Mouse (Mus musculus) neural tube, embryonic 14.5 days (tissue): ENCODE data around the gene Vmn1r181. TPM values are rescaled to one million over a fixed set of nuclear protein-coding genes. Genes with fewer than 3 reads are reported as not detected.
"Not testable (repeated sequence)": the region's sequence is repeated elsewhere in the genome, so short reads cannot be mapped to it uniquely, and the experiment has no call there.

ENCODE experiments used
- ATAC-seq: fragments of 200-750 bp; cut with Nextera tagmentation; 2 replicates; pipeline ENCODE4 v1.8.0; 2017; ENCODE audit warnings: low read depth, mild to moderate bottlenecking, moderate TSS enrichment, moderate library complexity
- H3K27ac ChIP-seq: fragments of 300-500 bp; sonication (generic); 2 replicates; pipeline ENCODE4 v1.5.1; 2014; ENCODE audit warnings: low read depth, mild to moderate bottlenecking, control low read depth, low read length, moderate library complexity, mixed read lengths
- H3K27me3 ChIP-seq: fragments of 300-500 bp; sonication (generic); 2 replicates; pipeline ENCODE4 v1.6.1; 2014; ENCODE audit warnings: low read length; ENCODE audit not compliant: control insufficient read depth, insufficient read depth
- H3K36me3 ChIP-seq: fragments of 300-500 bp; sonication (generic); 2 replicates; pipeline ENCODE4 v1.6.1; 2014; ENCODE audit warnings: low read length, mixed read lengths; ENCODE audit not compliant: control insufficient read depth, insufficient read depth
- H3K4me1 ChIP-seq: fragments of 300-500 bp; sonication (generic); 2 replicates; pipeline ENCODE4 v1.6.1; 2014; ENCODE audit warnings: low read length; ENCODE audit not compliant: control insufficient read depth, insufficient read depth
- H3K4me2 ChIP-seq: fragments of 300-500 bp; sonication (generic); 2 replicates; pipeline ENCODE4 v1.6.1; 2014; ENCODE audit warnings: mild to moderate bottlenecking, low read depth, low read length, control low read depth
- H3K4me3 ChIP-seq: fragments of 300-500 bp; sonication (generic); 2 replicates; pipeline ENCODE4 v1.5.1; 2014; ENCODE audit warnings: low read depth, low read length, control low read depth, mixed read lengths
- H3K9ac ChIP-seq: fragments of 300-500 bp; sonication (generic); replicated peaks from 2 replicates; pipeline ENCODE4 v1.6.1; 2014; ENCODE audit warnings: low read depth, mild to moderate bottlenecking, control low read depth, low read length, mixed read lengths
- H3K9me3 ChIP-seq: fragments of 300-500 bp; sonication (generic); 2 replicates; pipeline ENCODE4 v1.6.1; 2016; ENCODE audit warnings: low read length; ENCODE audit not compliant: control insufficient read depth
- WGBS: fragments of 180-500 bp; shearing (Covaris S2); extraction: QIAGEN DNeasy Blood & Tissue Kit; methylation state at CpG from one replicate; pipeline ENCODE4 v1.1.7; 2014; 5-methylcytosine and 5-hydroxymethylcytosine counted together
- polyA plus RNA-seq: library from polyadenylated mRNA; unstranded; fragments of >200 nt; fragmentation: Nextera tagmentation; extraction: Ambion mirVana; gene quantifications from 2 replicates; pipeline ENCODE4 v1.2.1, GENCODE M21; 2014

The Vmn1r181 gene
- polyA plus RNA-seq = not detected in 2 replicates

- not testable (repeated sequence) for H3K4me3 ChIP-seq, H3K27me3 ChIP-seq, H3K27ac ChIP-seq, H3K4me2 ChIP-seq, H3K4me1 ChIP-seq, H3K9me3 ChIP-seq, ATAC-seq, H3K9ac ChIP-seq, H3K36me3 ChIP-seq
- WGBS = 86% methylated on average over 9 of the region's 9 CpGs
These were observed at the start of gene Vmn1r181 for GRCm38 (mm10) chr7:23974315-23974714. TSS of gene Vmn1r181 (plus strand) at chr7:23974615.

- no peaks in the 10 kb centered on the region for H3K4me1 ChIP-seq
- no peak within 1 kb of the TSS for H3K4me3 ChIP-seq
- no peaks in the 10 kb centered on the region for H3K27me3 ChIP-seq
- H3K4me2 ChIP-seq = no peak within 1 kb of the TSS
- 0 out of 2 replicates have a peak, but pooled peaks cover 3% of the 10 kb centered on the region for H3K9me3 ChIP-seq
- H3K27ac ChIP-seq = no peak within 1 kb of the TSS
- no peak within 1 kb of the TSS for H3K9ac ChIP-seq
- no peak for ATAC-seq
- no peaks in the 10 kb centered on the region for H3K36me3 ChIP-seq
- WGBS = 62% methylated on average over 2 of the region's 2 CpGs
These were observed 47.7 kb upstream of the Vmn1r181 start, which contains the start of gene Vmn1r179 for GRCm38 (mm10) chr7:23926678-23927077. TSS of gene Vmn1r179 (plus strand) at chr7:23926978.

- no peak within 1 kb of the TSS for H3K27ac ChIP-seq
- no peaks in the 10 kb centered on the region for H3K9me3 ChIP-seq
- no peak within 1 kb of the TSS for H3K9ac ChIP-seq
- ATAC-seq = no peak
- no peak within 1 kb of the TSS for H3K4me2 ChIP-seq
- H3K4me3 ChIP-seq = no peak within 1 kb of the TSS
- no peaks in the 10 kb centered on the region for H3K27me3 ChIP-seq
- no peaks in the 10 kb centered on the region for H3K36me3 ChIP-seq
- no peaks in the 10 kb centered on the region for H3K4me1 ChIP-seq
These were observed 24.1 kb upstream of the Vmn1r181 start, which contains the start of gene Vmn1r180 for GRCm38 (mm10) chr7:23950332-23950731. TSS of gene Vmn1r180 (plus strand) at chr7:23950632.

GRCm38 (mm10) chr7:23968044-23968443 lies 6.4 kb upstream of the Vmn1r181 start:
- 65% methylated on average over 3 of the region's 3 CpGs for WGBS
- not testable (repeated sequence) for H3K4me1 ChIP-seq, ATAC-seq, H3K4me2 ChIP-seq, H3K4me3 ChIP-seq, H3K36me3 ChIP-seq, H3K9me3 ChIP-seq, H3K9ac ChIP-seq, H3K27ac ChIP-seq, H3K27me3 ChIP-seq

- no peaks in the 10 kb centered on the region for H3K36me3 ChIP-seq
- no peak for ATAC-seq
- H3K27ac ChIP-seq = no peak within 1 kb of the TSS
- no peaks in the 10 kb centered on the region for H3K4me1 ChIP-seq
- 0 out of 2 replicates have a peak, but pooled peaks cover 4% of the 10 kb centered on the region for H3K9me3 ChIP-seq
- 71% methylated on average over 2 of the region's 2 CpGs for WGBS
- no peaks in the 10 kb centered on the region for H3K27me3 ChIP-seq
- no peak within 1 kb of the TSS for H3K4me3 ChIP-seq
- no peak within 1 kb of the TSS for H3K4me2 ChIP-seq
- no peak within 1 kb of the TSS for H3K9ac ChIP-seq
These were observed 27.0 kb downstream of the Vmn1r181 start, which contains the start of gene V1rd19 for GRCm38 (mm10) chr7:24001391-24001790. TSS of gene V1rd19 (plus strand) at chr7:24001691.

Other genes with a start within 250 kb of the Vmn1r181 start
- gene Vmn1r174, start 222.3 kb upstream of the Vmn1r181 start, polyA plus RNA-seq = not detected in 2 replicates
- gene Vmn1r175, start 164.0 kb upstream of the Vmn1r181 start, polyA plus RNA-seq = not detected in 2 replicates
- not detected in 2 replicates for gene Vmn1r176, start 137.2 kb upstream of the Vmn1r181 start, polyA plus RNA-seq
- not detected in 2 replicates for gene Vmn1r177, start 108.2 kb upstream of the Vmn1r181 start, polyA plus RNA-seq
- gene Vmn1r178, start 82.6 kb upstream of the Vmn1r181 start, polyA plus RNA-seq = not detected in 2 replicates
- gene Vmn1r179, start 47.6 kb upstream of the Vmn1r181 start, polyA plus RNA-seq = not detected in 2 replicates
- gene Vmn1r180, start 24.0 kb upstream of the Vmn1r181 start, polyA plus RNA-seq = not detected in 2 replicates
- gene V1rd19, start 27.1 kb downstream of the Vmn1r181 start, polyA plus RNA-seq = not detected in 2 replicates
- gene Vmn1r183, start 78.6 kb downstream of the Vmn1r181 start, polyA plus RNA-seq = 0.01 TPM in 1 of 2 replicates, not detected in the other
- 38.6 and 41.8 TPM in 2 replicates for gene Zfp180, start 107.3 kb downstream of the Vmn1r181 start, polyA plus RNA-seq
- 11.2 and 11.7 TPM in 2 replicates for gene Zfp112, start 137.7 kb downstream of the Vmn1r181 start, polyA plus RNA-seq
- gene Zfp235, start 159.6 kb downstream of the Vmn1r181 start, polyA plus RNA-seq = 27.8 and 32.4 TPM in 2 replicates
- gene Zfp114, start 200.4 kb downstream of the Vmn1r181 start, polyA plus RNA-seq = 3.8 and 4.0 TPM in 2 replicates
- gene Zfp111, start 236.8 kb downstream of the Vmn1r181 start, polyA plus RNA-seq = 4.5 and 6.7 TPM in 2 replicates